Mouse (Mus musculus): ENCODE data around the gene Atp8b5.
A peak's percentile ranks its signal among the peaks of the same experiment; 100 is the strongest.

Atp8b5 gene

DNA sequence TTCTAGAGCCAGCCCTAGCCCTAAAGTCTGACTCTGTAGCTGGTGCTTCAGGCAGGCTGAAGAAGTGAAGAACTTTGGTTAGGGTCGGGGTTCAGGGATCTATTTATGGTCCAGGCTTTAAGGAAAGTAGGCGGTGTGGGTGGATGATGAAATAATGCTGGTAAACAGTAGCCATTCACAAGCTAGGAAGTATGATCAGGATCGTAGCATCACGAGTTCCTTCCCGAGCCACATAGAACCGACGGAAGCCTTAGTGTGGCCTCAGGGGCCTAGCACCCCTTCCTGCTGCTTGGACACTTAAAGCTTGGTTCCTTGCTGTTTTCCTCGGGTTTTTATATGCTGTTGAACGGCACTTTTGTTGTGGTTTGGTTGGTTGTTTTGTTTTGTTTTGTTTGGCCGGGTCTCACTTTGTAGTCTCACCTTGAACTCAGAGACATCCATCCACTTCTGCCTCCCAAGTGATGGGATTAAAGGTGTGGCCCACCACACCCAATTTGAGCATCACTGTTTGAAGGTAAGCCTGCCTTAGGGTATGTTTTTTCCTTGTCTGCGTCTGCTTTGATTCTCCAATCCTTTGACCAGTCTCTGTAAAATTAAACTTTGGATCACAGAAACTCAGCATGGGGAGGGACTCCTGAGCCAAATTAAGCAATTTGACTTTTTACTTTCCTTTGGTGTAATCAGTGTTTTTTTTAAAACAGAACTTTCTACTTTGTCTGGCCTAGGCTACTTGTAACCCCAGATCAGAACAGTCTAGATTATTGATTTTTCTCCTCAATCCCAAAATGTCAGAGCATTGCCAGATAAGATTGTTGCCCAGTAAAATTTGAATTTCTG, 116.5 kb downstream of the Atp8b5 start:
- DNase-seq (ENCODE audit: low spot score in 2 of 2): no peak

DNA sequence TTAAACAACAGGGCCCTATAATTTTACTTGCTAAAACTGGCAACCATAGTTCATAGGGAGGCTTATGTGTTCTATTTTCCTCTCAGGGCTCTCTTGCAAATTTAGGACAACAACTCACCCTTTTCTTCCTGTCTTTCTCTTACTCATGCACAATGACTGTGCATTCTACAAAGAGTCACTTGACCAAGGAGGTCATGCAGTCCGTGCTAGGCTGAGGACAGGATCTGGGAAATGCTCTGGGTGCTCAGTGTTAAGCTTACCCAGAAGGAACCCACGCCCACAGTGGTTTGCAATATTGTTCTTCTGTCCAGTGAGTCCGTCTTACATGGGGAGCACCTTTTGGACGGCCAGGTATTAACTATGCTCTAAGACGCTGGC, 117.1 kb downstream of the Atp8b5 start:
- no peak for DNase-seq (ENCODE audit: low spot score in 2 of 2)

DNA sequence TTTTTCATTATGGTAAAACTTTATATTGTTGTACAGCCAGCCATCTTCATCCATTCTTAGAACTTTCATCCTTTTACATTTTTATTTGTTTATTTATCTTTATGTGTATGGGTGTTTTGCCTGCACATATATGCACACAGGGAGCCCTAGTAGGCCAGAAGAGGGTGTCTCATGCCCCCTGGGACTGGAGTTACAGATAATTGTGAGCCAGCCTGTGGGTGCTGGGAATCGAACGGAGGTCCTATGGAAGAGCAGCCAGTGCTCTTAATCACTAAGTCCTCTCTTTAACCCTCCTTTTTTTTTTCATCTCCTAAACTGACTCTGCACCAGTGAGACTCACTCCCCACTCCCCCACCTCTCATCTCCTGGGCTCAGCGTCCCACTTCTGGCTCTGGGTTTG, 117.6 kb downstream of the Atp8b5 start:
- DNase-seq (ENCODE audit: low spot score in 2 of 2): no peak

DNA sequence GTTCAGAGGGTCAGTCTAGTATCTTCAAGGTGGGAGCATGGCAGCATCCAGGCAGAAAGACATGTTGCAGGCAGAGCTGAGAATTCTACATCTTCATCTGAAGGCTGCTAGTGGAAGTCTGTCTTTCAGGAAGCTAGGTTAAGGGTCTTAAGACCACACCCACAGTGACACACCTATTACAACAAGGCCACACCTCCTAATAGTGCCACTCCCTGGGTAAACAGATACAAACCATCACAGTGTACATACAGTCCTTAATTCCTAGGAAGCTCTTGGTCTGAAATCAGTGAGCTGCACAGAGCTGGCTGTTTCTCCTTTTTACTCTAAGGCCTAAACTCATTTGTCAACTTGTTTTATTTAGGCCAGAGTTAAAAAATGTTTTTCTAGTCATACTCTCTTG, 120.0 kb downstream of the Atp8b5 start:
- no peak for DNase-seq (ENCODE audit: low spot score in 2 of 2)

DNA sequence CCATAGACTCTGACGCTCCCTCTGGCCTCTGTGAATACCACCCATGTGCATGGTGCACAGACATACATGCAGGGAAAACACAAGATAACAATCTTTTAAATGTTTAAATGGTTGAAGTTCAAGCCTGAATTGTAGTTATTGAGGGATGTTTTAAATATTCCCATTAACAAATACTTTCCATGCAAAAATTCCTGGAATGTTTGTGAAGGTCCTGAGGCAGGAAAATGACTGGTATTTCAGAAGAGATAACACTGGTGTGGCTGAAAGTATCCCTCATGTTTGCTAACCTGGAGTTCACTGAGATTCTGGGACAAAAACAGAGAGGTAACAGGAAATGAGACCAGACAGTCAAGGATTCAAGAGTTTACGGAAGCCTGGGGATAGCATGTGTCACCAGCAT, 122.4 kb downstream of the Atp8b5 start:
- no peak for DNase-seq (ENCODE audit: low spot score in 2 of 2)

DNA sequence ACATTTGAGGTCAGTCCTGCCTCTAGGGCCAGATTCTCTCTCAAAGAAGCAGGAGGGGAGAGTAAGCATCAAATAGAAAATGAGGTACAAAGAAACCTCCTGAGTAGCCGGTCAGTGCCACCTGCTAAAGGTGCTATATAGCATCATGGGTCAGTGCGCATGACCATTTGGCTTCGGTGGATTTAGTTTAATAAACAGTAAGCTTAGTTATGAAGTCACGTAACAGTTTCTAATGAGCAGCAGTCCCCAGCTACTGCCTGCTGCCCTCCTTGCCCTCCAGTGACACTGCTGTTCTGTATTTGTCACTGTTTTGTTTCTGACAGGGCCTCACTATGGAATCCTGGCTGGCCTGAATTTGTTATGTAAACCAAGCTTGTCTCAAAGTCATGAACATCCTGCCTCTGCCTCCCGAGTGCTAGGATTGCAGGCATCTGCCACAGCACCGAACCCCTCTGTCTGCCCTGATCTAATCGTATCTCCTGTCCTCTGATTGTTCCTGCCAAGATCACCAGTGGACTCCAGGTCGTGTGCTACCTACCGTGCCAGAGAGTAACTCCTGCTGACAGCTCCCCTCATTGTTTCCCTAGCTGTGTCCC, 123.0 kb downstream of the Atp8b5 start:
- DNase-seq (ENCODE audit: low spot score in 2 of 2): no peak

DNA sequence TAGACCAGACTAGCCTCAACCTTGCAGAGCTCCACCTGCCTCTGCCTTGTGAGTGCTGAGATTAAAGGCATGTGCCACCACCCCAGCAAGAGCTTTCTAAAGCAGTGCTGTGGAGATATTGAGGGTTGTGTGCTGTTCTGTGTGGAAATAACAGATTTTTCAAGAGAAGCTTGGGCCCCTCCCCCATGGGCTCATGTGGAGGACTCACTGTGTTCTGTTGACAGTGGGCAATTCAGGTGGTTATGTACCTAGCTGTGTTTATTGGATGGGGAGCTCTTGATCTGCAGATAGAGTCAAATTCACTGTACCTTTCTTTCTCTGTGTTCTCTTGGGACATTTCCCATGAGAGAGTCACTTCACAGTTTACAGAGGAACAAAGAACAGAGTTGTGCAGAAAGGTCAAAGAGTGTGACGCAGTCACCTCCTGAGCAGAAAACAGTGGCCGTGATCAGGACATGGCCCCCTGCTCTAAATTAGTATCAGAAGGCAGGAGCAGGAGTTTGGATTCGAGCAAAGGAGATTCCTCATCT, 124.6 kb downstream of the Atp8b5 start:
- DNase-seq (ENCODE audit: low spot score in 2 of 2): no peak

DNA sequence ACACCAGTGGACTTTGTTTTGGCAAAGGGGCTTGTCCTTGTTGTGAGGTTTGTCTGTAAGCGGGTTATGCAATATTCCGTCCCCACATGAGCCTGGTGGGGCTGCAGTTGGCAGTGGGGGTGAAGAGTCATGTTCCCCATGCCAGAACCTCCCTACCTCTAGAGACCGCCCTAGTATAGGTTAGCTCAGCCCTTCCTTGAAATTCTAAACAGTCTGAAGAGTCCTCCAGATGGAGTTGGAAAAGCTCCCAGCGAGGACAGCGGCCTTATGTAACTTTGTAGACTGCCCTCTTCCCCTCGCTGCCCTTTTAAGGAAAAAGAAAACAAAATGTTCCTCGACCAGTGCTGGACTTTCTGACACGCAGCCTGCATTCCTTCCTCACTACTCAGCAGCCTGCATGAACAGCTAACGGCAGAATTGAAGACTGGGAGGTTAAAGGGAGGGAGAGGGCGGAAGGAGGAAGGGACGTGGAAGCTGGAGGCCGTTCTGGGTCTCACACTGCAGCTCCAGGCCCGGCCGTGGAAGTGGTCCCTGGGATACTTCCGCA, 127.5 kb downstream of the Atp8b5 start:
- no peak for DNase-seq (ENCODE audit: low spot score in 2 of 2)

DNA sequence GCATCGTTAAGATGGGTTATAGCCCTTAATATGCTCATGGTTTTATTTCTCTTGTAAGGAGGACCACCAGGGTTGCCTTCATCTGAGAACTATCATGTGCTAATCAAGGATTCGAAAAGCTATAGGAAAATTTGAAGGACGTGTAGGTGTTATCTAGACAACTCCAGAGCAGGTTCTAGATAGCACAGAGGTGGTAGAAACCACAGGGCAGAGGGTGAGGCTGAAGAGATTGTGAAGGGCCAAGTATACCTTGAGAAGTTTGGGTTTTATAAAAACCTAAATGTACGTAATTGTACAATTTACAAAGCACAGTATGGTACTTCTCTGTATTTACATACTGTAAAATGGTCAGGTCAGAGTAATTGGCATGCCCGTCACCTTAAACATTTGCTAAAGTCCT, 128.2 kb downstream of the Atp8b5 start:
- no peak for DNase-seq (ENCODE audit: low spot score in 2 of 2)

DNA sequence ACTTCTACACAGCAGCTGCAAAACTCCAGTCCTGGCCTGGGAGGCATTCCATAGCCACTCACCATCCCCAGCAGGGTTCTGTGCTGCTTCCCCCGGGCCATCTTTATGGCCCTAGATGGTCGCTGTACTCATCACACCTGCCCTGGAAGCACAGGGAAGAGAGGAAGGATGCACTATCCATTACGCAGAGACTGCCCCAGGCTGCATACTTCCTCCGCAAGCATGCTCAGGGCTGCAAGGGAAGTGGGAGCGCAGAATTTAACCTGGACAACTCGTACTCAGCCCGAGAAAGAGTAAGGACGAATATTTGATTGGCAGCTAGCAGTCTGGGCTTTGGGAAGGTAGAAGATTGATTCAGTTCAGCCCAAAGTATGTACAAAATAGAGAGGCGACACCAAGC, 128.9 kb downstream of the Atp8b5 start:
- DNase-seq (ENCODE audit: low spot score in 2 of 2): no peak

DNA sequence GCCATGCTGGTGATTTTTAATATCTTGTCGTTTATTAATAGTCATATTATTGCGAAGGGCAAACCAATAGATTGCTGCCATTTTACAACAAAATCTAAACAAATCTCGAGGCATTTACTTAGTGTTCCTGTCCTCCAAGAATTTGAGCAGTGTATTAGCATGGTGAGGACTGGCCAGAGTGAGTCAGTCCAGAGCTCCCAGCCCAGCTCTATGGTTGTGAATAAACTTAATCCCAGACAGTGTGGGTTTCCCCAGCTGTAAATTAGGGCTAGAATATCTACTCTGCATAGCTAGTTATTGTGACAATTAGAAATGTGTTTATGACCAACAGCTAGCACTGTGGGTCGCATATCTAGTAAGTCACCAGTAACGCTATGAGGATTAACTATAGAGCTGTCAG, 129.4 kb downstream of the Atp8b5 start:
- no peak for DNase-seq (ENCODE audit: low spot score in 2 of 2)

DNA sequence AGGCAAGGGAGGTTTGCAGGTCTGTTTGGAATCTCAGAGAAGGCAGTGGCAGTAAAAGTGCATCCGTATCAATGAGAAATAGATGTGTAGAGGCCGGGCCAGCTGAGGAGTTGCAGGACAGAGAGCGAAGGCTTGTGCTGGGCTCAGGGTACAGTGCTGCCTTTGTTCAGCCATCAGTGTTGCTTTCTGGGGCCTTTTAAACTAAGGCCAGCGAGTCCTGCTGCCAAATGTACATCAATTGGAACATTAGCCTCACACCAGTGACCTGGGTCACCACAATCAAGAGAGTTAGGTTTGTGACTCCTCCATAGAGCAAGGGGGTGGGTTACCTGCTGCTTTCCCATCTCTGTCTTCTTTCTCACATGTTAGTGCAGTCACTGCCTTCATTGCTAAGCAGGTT, 131.1 kb downstream of the Atp8b5 start:
- no peak for DNase-seq (ENCODE audit: low spot score in 2 of 2)

DNA sequence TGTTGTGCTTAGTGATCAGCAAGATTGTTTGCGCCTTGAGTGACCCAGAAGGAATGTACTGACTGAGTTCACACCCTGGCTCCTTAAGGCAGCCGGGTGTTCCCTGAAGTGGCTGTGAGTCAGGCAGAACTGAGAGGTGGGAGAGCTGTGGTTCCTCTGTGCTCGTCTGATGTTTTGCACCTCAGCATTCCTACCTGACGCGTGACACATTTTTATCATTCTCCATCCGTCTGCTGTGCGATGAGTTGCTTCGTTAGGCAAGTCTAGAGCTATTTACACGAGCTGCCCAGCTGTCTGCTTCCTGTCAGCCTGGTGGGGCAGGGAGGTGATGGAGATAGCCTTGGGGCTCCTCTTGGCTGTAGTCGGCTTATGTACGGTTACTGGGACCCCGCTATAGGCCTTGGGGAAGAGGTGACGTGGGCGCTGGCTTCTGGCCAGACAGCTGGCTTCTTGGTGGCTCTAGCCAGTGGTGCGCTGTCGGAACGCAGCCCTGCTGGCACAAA, 131.9 kb downstream of the Atp8b5 start:
- no peak for DNase-seq (ENCODE audit: low spot score in 2 of 2)

DNA sequence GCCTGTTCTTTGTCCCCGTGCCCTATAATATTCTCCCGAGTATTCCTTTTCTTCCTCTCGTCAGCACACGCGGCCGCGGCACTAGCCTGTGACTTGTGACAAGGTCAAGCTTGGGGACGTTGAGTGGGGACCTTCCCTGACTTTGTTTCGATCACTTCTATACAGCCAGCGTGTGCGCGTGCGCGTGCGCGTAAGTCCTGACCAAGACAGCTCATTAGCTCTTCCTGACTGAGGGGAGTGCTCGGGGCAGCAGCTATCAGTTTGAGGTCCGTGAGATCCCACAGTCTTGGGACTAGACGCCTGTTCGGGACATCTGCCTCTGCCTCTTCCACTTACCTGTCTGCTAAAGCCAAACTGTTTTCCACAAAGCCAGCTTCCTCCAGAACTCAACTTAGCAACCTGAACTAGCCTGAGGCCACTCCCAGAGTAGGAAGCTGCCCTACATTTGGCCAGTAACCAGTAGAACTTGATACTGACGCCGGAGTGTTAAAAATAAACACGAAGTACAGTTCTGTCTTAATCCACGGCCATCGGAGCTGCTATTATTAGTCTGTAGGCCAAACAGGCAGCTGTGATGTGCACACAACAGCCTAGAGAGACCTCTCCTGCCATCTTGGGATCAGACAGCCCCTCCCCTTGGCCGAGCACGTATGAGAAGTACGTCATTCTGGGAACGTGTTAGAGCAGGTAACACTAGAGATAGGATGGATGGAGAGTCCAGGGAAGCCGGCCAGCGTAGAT, 132.6 kb downstream of the Atp8b5 start:
- no peak for DNase-seq (ENCODE audit: low spot score in 2 of 2)

DNA sequence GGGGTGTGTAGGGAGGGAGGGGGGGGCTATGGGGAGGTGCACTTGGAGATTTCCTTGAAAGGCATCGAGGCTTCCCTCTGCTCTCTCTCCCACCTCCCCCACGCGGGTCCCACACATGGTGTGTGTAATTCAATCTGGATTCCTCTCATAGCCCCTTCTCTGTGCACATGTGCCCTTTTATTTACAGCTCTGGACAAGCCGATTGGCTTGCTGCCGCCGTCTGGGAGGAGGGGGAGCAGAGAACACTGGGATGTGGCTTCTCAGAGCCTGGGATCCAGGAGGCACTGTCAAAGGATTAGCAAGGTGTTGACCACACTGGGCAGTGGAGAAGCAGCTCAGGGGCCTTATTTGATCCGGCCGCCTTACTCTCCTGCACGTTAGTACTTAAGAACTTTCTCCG, 134.0 kb downstream of the Atp8b5 start:
- DNase-seq (ENCODE audit: low spot score in 2 of 2): no peak

DNA sequence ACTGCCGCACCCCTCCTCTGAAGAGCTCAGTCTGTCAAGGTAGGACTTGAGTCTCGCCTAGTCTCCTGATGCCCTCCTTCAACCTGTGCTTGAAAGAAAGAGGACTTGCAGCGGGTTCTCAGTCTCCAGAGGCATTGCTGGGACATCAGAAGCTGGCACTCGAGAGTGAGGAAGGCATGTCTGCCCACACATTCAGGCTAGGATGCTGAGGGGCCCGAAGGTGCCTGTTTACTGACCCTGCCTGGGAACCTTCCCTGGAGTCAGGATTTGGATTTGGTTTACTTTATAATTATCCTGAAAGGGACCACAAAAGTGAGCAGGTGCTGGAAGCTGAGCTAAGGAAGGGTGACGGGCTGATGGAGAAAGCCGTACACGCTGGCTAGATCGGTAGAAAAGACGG, 134.5 kb downstream of the Atp8b5 start:
- DNase-seq (ENCODE audit: low spot score in 2 of 2): no peak

DNA sequence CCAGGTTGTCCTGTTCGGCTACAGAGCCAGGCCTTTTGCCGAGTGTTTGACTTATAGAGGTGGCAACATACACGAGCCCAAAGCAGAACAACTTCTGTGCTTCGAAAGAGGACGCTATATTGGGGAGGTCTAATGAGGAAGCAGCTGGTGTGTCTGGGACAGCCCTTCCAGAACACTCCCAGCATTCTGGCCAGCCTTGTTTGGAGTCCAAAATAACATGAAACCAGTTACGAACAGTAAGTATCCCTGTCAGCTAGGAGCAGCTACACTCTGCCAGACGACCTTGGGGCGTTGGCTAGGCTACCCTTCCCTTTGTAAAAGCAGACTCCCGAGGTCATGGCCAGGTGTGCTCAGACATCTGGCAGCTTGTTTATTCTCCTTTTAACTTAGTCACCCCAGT, 135.3 kb downstream of the Atp8b5 start:
- DNase-seq (ENCODE audit: low spot score in 2 of 2): no peak

DNA sequence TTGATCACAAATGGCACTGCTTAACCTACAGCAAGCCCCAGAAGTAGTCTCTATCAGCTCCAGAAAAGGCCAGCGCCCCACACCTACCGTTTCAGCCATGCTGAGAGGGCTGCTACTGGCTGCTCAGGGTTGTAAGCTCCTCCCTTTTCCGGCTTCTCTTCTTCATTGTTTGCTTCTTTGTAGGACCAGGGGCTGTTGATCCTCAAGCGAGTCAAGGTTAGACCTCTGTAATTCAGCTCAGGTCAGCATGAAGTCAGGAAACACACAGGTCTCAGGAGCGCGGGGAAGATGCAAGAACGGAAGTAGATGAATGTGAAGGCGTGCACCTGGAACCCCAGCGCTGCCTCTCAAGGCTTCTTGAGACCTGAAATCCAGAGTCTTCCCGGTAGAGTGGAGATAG, 137.7 kb downstream of the Atp8b5 start:
- no peak for DNase-seq (ENCODE audit: low spot score in 2 of 2)

DNA sequence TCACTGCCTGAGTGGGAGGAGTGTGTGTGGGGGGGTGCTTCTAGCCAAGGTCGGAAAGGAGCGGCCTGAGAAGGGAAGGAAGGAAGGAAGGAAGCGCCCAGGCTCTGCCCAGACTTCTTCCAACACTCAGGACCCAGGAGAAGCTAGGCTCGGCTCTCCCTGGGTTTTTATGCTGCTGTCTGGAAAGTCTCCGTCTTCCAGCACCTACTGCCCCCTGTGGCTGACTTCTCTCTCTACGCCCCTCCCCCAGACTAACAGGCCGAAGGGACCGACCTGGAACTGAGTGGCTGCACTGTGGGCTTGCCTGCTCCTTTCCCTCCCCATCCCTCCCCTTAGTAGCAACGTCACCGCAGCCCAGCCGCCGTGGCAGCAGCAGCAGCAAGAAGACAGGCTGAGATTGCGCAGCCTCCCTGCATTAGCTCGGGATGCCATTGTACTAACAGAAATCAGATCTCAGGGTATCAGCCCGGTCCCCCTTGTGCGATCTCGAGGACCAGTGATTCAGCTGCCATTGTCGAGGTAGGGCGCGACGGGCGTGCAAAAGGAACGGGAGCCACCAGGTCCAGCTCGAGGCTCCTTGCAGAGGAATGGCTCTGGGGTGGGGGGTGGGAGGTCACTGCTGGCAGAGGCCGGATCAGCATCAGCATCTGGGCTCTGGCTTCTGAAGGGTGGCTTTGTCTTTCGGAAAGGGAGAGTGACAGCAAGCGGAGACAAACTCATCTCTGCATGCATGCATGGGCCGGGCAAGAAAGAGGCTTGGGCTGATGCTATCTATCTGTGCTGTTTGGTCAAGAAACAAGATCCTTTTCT, 139.4 kb downstream of the Atp8b5 start:
- DNase-seq (ENCODE audit: low spot score in 2 of 2): peak in 1 of 2 experiments; percentile 61

DNA sequence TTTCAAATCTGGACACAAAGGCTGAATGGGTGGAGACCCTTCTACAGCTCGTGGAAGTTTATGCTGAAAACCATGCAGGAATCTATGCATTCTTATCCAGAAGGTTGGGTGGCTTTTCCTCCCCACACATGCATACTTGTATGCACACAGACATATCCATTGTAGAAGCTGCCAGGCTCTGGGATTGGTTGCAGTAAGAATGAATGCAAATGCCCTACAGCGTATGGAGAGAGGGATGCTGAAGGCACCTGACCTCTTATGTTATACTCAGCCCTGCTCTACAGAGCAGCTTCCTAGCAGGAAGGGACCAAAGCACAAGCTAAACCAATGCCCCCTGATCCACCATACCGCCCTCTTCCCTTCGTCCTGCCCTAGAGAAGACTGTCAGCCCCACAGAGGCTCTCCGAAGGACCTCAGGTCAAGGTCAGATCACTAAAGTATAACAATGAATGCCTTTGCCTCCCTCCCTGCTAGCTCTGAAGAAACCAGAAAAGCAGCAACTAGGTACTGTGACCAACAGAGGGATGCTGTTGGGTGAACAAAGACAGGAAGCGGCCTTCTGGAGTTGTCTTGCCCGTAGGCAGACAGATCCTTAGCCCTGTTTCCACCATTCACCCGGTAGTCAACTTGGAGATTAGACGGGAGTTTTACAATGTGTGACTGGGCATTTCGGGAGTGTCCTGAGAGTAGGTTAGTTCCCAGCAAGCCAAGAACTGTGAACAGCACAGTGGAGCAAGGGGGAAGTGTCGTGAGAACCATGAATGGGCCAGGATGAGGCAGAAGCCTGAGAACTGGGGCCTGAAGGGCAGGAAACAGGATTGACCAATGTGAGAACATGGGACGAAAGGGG, 140.3 kb downstream of the Atp8b5 start:
- no peak for DNase-seq (ENCODE audit: low spot score in 2 of 2)

Data from frontal cortex, postnatal 25 days (tissue).